Mouse (Mus musculus) forebrain, embryonic 13.5 days (tissue): ENCODE results near the gene Nfia. TPM values are rescaled to one million over a fixed set of nuclear protein-coding genes. Genes with fewer than 3 reads are reported as not detected.

Experiments
- ATAC-seq: fragments of 200-750 bp; cut with Nextera tagmentation; 2 replicates; pipeline ENCODE4 v1.8.0; 2017
- H3K27ac ChIP-seq: fragments of 300-500 bp; sonication (generic); 2 replicates; pipeline ENCODE4 v1.5.1; 2015; ENCODE audit warnings: inconsistent platforms, mild to moderate bottlenecking, moderate library complexity
- H3K27me3 ChIP-seq: fragments of 300-500 bp; sonication (generic); 2 replicates; pipeline ENCODE4 v1.6.1; 2015; ENCODE audit warnings: mild to moderate bottlenecking, inconsistent platforms
- H3K36me3 ChIP-seq: fragments of 300-500 bp; sonication (generic); 2 replicates; pipeline ENCODE4 v1.6.1; 2015; ENCODE audit warnings: mild to moderate bottlenecking, inconsistent platforms; ENCODE audit not compliant: poor library complexity, severe bottlenecking
- H3K4me1 ChIP-seq: fragments of 300-500 bp; sonication (generic); 2 replicates; pipeline ENCODE4 v1.6.1; 2015; ENCODE audit warnings: inconsistent platforms
- H3K4me2 ChIP-seq: fragments of 300-500 bp; sonication (generic); 2 replicates; pipeline ENCODE4 v1.6.1; 2015; ENCODE audit warnings: inconsistent platforms, mild to moderate bottlenecking, moderate library complexity
- H3K4me3 ChIP-seq: fragments of 300-500 bp; sonication (generic); 2 replicates; pipeline ENCODE4 v1.5.1; 2015; ENCODE audit warnings: mild to moderate bottlenecking, inconsistent platforms
- H3K9ac ChIP-seq: fragments of 300-500 bp; sonication (generic); 2 replicates; pipeline ENCODE4 v1.6.1; 2015; ENCODE audit warnings: mild to moderate bottlenecking, inconsistent platforms
- H3K9me3 ChIP-seq: fragments of 300-500 bp; sonication (generic); replicated peaks from 2 replicates; pipeline ENCODE4 v1.6.1; 2016; ENCODE audit warnings: inconsistent platforms
- WGBS: fragments of 180-500 bp; shearing (Covaris S2); methylation state at CpG from one replicate; pipeline ENCODE4 v1.1.7; 2015; 5-methylcytosine and 5-hydroxymethylcytosine counted together
- polyA plus RNA-seq: library from polyadenylated mRNA; unstranded; fragments of >200 nt; fragmentation: Nextera tagmentation; extraction: Ambion mirVana; gene quantifications from 2 replicates; pipeline ENCODE4 v1.2.1, GENCODE M21; 2015

The Nfia gene
- polyA plus RNA-seq, result 93.7 and 121 TPM in 2 replicates

- H3K27me3 ChIP-seq, result 0 out of 2 replicates have a peak, but pooled peaks cover 3% of the 10 kb centered on the region
- H3K4me2 ChIP-seq, result peak within 1 kb of the TSS; percentile 66
- H3K4me3 ChIP-seq, result peak within 1 kb of the TSS; percentile 46
- peak within 1 kb of the TSS; percentile 93 for H3K27ac ChIP-seq
- peaks cover 47% of the 10 kb centered on the region for H3K4me1 ChIP-seq
- H3K36me3 ChIP-seq, result no peaks in the 10 kb centered on the region
- no peak for ATAC-seq
- WGBS, result under 1% methylated on average over 9 of the region's 9 CpGs
- H3K9me3 ChIP-seq, result no peaks in the 10 kb centered on the region
- H3K9ac ChIP-seq, result peak within 1 kb of the TSS; percentile 66
Observed at GRCm38 (mm10) chr4:97772641-97773040, at the start of gene Nfia. Gene Nfia, plus strand, starts transcription at chr4:97772734.

- H3K27me3 ChIP-seq, result no peaks in the 10 kb centered on the region
- H3K4me2 ChIP-seq, result no peak overlapping the region
- ATAC-seq, result no peak
- H3K9ac ChIP-seq, result no peak overlapping the region
- no peaks in the 10 kb centered on the region for H3K36me3 ChIP-seq
- H3K9me3 ChIP-seq, result no peaks in the 10 kb centered on the region
- peaks cover 11% of the 10 kb centered on the region for H3K4me1 ChIP-seq
- H3K27ac ChIP-seq, result no peak overlapping the region
- WGBS, result 82% methylated on average over 6 of the region's 6 CpGs
- H3K4me3 ChIP-seq, result no peak overlapping the region
Observed at GRCm38 (mm10) chr4:97723374-97723773, 49.2 kb upstream of the Nfia start.

GRCm38 (mm10) chr4:97728520-97728919 lies 44.0 kb upstream of the Nfia start:
- ATAC-seq, result no peak
- 95% methylated on average over 4 of the region's 4 CpGs for WGBS
- no peaks in the 10 kb centered on the region for H3K27me3 ChIP-seq
- H3K36me3 ChIP-seq, result no peaks in the 10 kb centered on the region
- H3K4me3 ChIP-seq, result no peak overlapping the region
- no peak overlapping the region for H3K27ac ChIP-seq
- no peak overlapping the region for H3K4me2 ChIP-seq
- H3K9ac ChIP-seq, result no peak overlapping the region
- H3K9me3 ChIP-seq, result no peaks in the 10 kb centered on the region
- no peaks in the 10 kb centered on the region for H3K4me1 ChIP-seq

- no peaks in the 10 kb centered on the region for H3K27me3 ChIP-seq
- H3K27ac ChIP-seq, result no peak overlapping the region
- H3K4me3 ChIP-seq, result no peak overlapping the region
- H3K9me3 ChIP-seq, result no peaks in the 10 kb centered on the region
- WGBS, result 76% methylated on average over 6 of the region's 6 CpGs
- H3K4me2 ChIP-seq, result no peak overlapping the region
- no peak for ATAC-seq
- no peaks in the 10 kb centered on the region for H3K36me3 ChIP-seq
- H3K9ac ChIP-seq, result no peak overlapping the region
- H3K4me1 ChIP-seq, result no peaks in the 10 kb centered on the region
Observed at GRCm38 (mm10) chr4:97729999-97730398, 42.5 kb upstream of the Nfia start.

- no peak overlapping the region for H3K27ac ChIP-seq
- H3K9ac ChIP-seq, result no peak overlapping the region
- WGBS, result 90% methylated on average over 3 of the region's 3 CpGs
- H3K4me1 ChIP-seq, result no peaks in the 10 kb centered on the region
- ATAC-seq, result no peak
- H3K9me3 ChIP-seq, result no peaks in the 10 kb centered on the region
- no peak overlapping the region for H3K4me3 ChIP-seq
- no peaks in the 10 kb centered on the region for H3K36me3 ChIP-seq
- no peak overlapping the region for H3K4me2 ChIP-seq
- H3K27me3 ChIP-seq, result no peaks in the 10 kb centered on the region
Observed at GRCm38 (mm10) chr4:97730416-97730815, 42.1 kb upstream of the Nfia start.

DNA sequence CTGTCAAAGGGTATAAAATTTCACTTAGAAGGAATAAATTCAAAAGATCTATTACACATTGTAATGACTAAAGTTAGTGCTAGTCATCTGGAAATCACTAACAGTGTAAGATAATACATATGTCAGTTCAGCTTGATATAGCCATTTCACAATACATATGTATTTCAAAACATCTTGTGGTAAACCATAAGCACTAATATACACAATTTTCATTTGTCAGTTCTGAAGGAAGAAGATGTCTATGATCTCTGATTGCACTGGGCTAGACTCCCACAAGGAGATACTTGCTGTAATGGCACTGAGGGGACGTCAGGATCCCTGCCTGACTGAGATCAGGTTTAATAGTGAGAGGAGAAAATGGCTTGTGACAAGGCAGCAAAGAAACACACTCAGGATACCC lies 39.1 kb upstream of the Nfia start:
- 53% methylated on average over 1 of the region's 1 CpGs for WGBS
- Histone ChIP-seq H3K27ac (no peak overlapping the region), H3K4me1 (no peaks in the 10 kb centered on the region), H3K4me2 (no peak overlapping the region), H3K4me3 (no peak overlapping the region), H3K9ac (no peak overlapping the region), H3K9me3 (no peaks in the 10 kb centered on the region), H3K27me3 (no peaks in the 10 kb centered on the region), H3K36me3 (no peaks in the 10 kb centered on the region)
- ATAC-seq, result no peak

GRCm38 (mm10) chr4:97743932-97744331 lies 28.6 kb upstream of the Nfia start:
- Histone ChIP-seq H3K9me3 (no peaks in the 10 kb centered on the region), H3K9ac (no peak overlapping the region), H3K4me1 (peaks cover 15% of the 10 kb centered on the region), H3K36me3 (no peaks in the 10 kb centered on the region), H3K4me3 (no peak overlapping the region), H3K4me2 (no peak overlapping the region), H3K27me3 (no peaks in the 10 kb centered on the region), H3K27ac (no peak overlapping the region)
- 77% methylated on average over 5 of the region's 5 CpGs for WGBS
- no peak for ATAC-seq

DNA sequence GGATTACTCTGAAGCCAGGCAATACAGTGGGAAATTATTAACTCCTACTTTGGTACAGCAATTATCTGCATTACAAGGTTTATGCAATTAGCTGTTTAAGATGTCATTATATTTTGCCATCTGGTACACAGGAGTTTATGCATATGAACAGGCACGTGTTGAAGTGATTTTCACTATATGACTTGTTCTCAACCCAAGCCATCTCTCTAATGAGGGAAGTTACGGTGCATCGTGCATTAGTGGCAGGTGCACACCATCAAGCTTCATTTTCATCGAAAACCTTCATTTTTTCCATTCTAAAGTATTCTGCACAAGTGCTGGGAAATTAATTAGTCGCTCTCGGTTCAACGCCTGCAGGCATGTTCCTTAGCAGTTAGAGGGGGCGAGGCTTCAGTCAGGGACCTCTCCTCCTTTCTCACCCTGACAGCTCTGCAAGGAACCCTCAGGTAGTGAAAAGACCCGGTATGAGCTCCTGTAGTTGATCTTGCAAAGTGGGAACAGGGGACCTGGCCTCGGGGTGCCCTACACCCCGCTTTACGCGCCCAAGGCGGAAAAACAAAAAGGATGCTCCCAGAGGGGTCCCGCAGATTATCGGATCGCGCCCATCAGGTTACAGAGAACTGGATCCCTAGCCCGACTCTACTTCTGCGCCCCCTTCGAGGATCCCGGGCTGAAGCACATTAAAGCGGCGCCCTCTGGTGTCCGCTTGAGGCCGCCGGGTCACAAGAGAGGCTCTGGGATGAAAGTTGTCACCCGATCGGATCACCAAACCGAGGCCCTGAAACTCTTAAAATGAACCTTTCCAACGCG lies 27.0 kb upstream of the Nfia start:
- Histone ChIP-seq H3K4me2 (peak overlapping the region; percentile 66), H3K4me3 (peak overlapping the region; percentile 35), H3K4me1 (peaks cover 15% of the 10 kb centered on the region), H3K27me3 (no peaks in the 10 kb centered on the region), H3K9me3 (no peaks in the 10 kb centered on the region), H3K27ac (peak overlapping the region; percentile 70), H3K9ac (peak overlapping the region; percentile 64), H3K36me3 (no peaks in the 10 kb centered on the region)
- 3% methylated on average over 32 of the region's 32 CpGs for WGBS
- ATAC-seq, result peak; percentile 86

DNA sequence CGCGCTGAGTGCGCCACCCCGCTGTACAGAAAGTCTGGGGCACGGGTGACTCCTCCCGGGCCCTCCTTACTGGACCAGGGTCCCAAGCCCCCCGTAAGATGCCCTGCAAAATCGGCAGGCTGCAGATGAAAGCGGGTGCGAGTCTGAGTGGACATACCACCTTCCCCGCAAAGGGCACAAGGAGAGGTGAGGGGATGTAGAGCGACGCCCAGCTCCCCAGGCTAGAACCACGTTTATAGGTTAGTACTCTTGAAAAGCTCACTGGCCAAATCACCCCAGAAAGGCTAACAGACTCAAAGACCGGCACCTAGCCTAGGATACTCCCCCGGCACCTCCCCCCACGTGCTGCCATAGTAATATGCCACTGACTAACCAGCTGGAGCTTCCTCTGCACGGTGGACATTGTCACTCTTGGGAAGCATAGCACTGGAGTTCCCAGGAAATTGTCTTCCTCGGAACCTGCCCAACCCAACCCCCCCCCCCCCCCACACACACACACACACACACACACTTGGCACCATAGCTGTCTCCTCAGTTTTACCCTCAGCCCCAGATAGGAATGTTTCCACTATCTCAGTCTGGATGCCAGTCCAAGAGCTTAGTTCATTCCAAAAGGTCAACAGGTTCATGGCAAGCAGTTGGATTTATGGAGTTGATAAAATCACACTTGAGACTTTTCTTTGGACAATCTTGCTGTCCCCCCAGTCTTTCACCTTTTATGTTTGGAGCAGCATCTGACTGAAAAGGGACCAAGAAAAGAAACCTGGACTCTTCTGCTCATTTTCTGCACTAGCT lies 26.2 kb upstream of the Nfia start:
- peak overlapping the region; percentile 64 for H3K9ac ChIP-seq
- H3K27me3 ChIP-seq, result no peaks in the 10 kb centered on the region
- H3K36me3 ChIP-seq, result no peaks in the 10 kb centered on the region
- peak overlapping the region; percentile 35 for H3K4me3 ChIP-seq
- 6% methylated on average over 19 of the region's 19 CpGs for WGBS
- H3K4me1 ChIP-seq, result peaks cover 23% of the 10 kb centered on the region
- H3K4me2 ChIP-seq, result peak overlapping the region; percentile 66
- H3K9me3 ChIP-seq, result no peaks in the 10 kb centered on the region
- H3K27ac ChIP-seq, result peak overlapping the region; percentile 70
- no peak for ATAC-seq

DNA sequence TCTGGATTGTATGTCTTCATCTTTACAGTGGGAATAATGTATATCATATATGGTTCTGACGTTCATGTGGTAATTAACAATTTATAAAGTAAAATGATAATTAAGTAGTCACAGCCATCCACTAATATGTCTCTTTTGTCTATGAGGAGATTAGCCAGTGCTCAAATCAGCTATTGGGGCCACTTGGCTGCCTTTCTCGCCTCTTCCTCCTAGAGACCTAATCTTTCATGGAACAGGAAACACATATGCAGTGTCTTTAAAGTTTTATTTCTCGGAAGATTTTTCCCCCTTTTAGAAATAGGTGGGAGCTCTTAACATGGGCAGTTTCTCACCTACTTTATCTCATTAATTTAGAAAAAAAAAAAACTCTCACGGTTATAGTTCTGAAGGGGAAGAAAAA lies 22.1 kb upstream of the Nfia start:
- 43% methylated on average over 4 of the region's 4 CpGs for WGBS
- H3K27me3 ChIP-seq, result peaks cover 30% of the 10 kb centered on the region

GRCm38 (mm10) chr4:97751030-97751482 lies 21.5 kb upstream of the Nfia start:
- H3K36me3 ChIP-seq, result no peaks in the 10 kb centered on the region
- under 1% methylated on average over 20 of the region's 20 CpGs for WGBS
- H3K4me3 ChIP-seq, result peak overlapping the region; percentile 40
- H3K4me2 ChIP-seq, result peak overlapping the region; percentile 87
- peaks cover 36% of the 10 kb centered on the region for H3K4me1 ChIP-seq
- H3K9me3 ChIP-seq, result no peaks in the 10 kb centered on the region
- H3K27ac ChIP-seq, result peak overlapping the region; percentile 79
- ATAC-seq, result peak; percentile 75
- peak overlapping the region; percentile 77 for H3K9ac ChIP-seq
- H3K27me3 ChIP-seq, result peaks cover 36% of the 10 kb centered on the region

More for the DNA sequence above, 22.1 kb upstream of the Nfia start:
- Histone ChIP-seq H3K9ac (peak overlapping the region; percentile 77; the same call in 1 of the 2 replicates), H3K4me2 (no peak overlapping the region), H3K9me3 (no peaks in the 10 kb centered on the region), H3K36me3 (no peaks in the 10 kb centered on the region), H3K4me3 (no peak overlapping the region), H3K4me1 (peaks cover 42% of the 10 kb centered on the region), H3K27ac (no peak overlapping the region)
- no peak for ATAC-seq
